Mouse (Mus musculus): ENCODE data around the gene Icam4. TPM values are rescaled to one million over a fixed set of nuclear protein-coding genes. Genes with fewer than 3 reads are reported as not detected.

The Icam4 gene
- polyA plus RNA-seq, 1 experiment from 2014 or later, result 5.1 TPM

MicroRNA genes within 50 kb of the gene (microRNA counts, 519-probe panel; counts per million panel counts)
- microRNA mmu-miR-1900, result 4,380 counts per million, percentile 81 among the panel's probes with 10 or more counts

Small RNA genes within 50 kb of the gene (microRNA-seq; reads per million reads assigned to microRNA genes)
- gene Mir1900 (not detected), gene Mir7082 (1.8 reads per million)

Other genes starting within 250 kb of the Icam4 start
- 0.39 and 0.60 TPM in 2 replicates for gene Col5a3, start 214.3 kb upstream of the Icam4 start, polyA plus RNA-seq (2016; fragmentation: Nextera tagmentation; extraction: Ambion mirVana)
- gene Rdh8, start 210.9 kb upstream of the Icam4 start, polyA plus RNA-seq (2016; fragmentation: Nextera tagmentation; extraction: Ambion mirVana), result not detected in 2 replicates
- gene A230050P20Rik, start 160.7 kb upstream of the Icam4 start, polyA plus RNA-seq (2016; fragmentation: Nextera tagmentation; extraction: Ambion mirVana), result 1.1 and 2.2 TPM in 2 replicates
- 3.2 and 3.3 TPM in 2 replicates for gene Angptl6, start 149.6 kb upstream of the Icam4 start, polyA plus RNA-seq (2016; fragmentation: Nextera tagmentation; extraction: Ambion mirVana)
- 99.2 and 100 TPM in 2 replicates for gene Ppan, start 141.2 kb upstream of the Icam4 start, polyA plus RNA-seq (2016; fragmentation: Nextera tagmentation; extraction: Ambion mirVana)
- 411 and 431 TPM in 2 replicates for gene Eif3g, start 130.8 kb upstream of the Icam4 start, polyA plus RNA-seq (2016; fragmentation: Nextera tagmentation; extraction: Ambion mirVana)
- 168 and 176 TPM in 2 replicates for gene Dnmt1, start 69.5 kb upstream of the Icam4 start, polyA plus RNA-seq (2016; fragmentation: Nextera tagmentation; extraction: Ambion mirVana)
- 38.2 and 42.8 TPM in 2 replicates for gene S1pr2, start 52.6 kb upstream of the Icam4 start, polyA plus RNA-seq (2016; fragmentation: Nextera tagmentation; extraction: Ambion mirVana)
- 154 and 161 TPM in 2 replicates for gene Mrpl4, start 26.6 kb upstream of the Icam4 start, polyA plus RNA-seq (2016; fragmentation: Nextera tagmentation; extraction: Ambion mirVana)
- 5.9 and 6.0 TPM in 2 replicates for gene Icam1, start 13.4 kb upstream of the Icam4 start, polyA plus RNA-seq (2016; fragmentation: Nextera tagmentation; extraction: Ambion mirVana)
- gene Icam5, start 2.7 kb downstream of the Icam4 start, polyA plus RNA-seq (2016; fragmentation: Nextera tagmentation; extraction: Ambion mirVana), result not detected in 2 replicates
- gene Zglp1, start 37.7 kb downstream of the Icam4 start, polyA plus RNA-seq (2016; fragmentation: Nextera tagmentation; extraction: Ambion mirVana), result 0.70 and 1.8 TPM in 2 replicates
- gene Gm49373, start 43.7 kb downstream of the Icam4 start, polyA plus RNA-seq (2016; fragmentation: Nextera tagmentation; extraction: Ambion mirVana), result 0.42 and 1.4 TPM in 2 replicates
- gene Fdx1l, start 44.2 kb downstream of the Icam4 start, polyA plus RNA-seq (2016; fragmentation: Nextera tagmentation; extraction: Ambion mirVana), result 62.6 and 64.0 TPM in 2 replicates
- gene Gm38431, start 62.6 kb downstream of the Icam4 start, polyA plus RNA-seq (2016; fragmentation: Nextera tagmentation; extraction: Ambion mirVana), result 3.5 and 4.5 TPM in 2 replicates
- gene Raver1, start 62.6 kb downstream of the Icam4 start, polyA plus RNA-seq (2016; fragmentation: Nextera tagmentation; extraction: Ambion mirVana), result 98.1 and 106 TPM in 2 replicates
- gene Tyk2, start 101.9 kb downstream of the Icam4 start, polyA plus RNA-seq (2016; fragmentation: Nextera tagmentation; extraction: Ambion mirVana), result 14.8 and 16.1 TPM in 2 replicates
- 418 and 430 TPM in 2 replicates for gene Cdc37, start 120.6 kb downstream of the Icam4 start, polyA plus RNA-seq (2016; fragmentation: Nextera tagmentation; extraction: Ambion mirVana)
- gene Pde4a, start 136.3 kb downstream of the Icam4 start, polyA plus RNA-seq (2016; fragmentation: Nextera tagmentation; extraction: Ambion mirVana), result 4.9 and 5.3 TPM in 2 replicates
- 47.8 and 49.6 TPM in 2 replicates for gene Keap1, start 210.0 kb downstream of the Icam4 start, polyA plus RNA-seq (2016; fragmentation: Nextera tagmentation; extraction: Ambion mirVana)
- gene S1pr5, start 219.1 kb downstream of the Icam4 start, polyA plus RNA-seq (2016; fragmentation: Nextera tagmentation; extraction: Ambion mirVana), result 0.22 TPM in 1 of 2 replicates, not detected in the other
- gene Atg4d, start 235.9 kb downstream of the Icam4 start, polyA plus RNA-seq (2016; fragmentation: Nextera tagmentation; extraction: Ambion mirVana), result 37.8 and 41.3 TPM in 2 replicates